Mouse (Mus musculus) heart, postnatal 0 days (tissue): ENCODE measurements around the gene Dcp1a.

Experiments
- CTCF ChIP-seq: IDR thresholded peaks from 2 replicates; pipeline ENCODE4 v1.5.1; 2016; ENCODE audit warnings: antibody characterized with exemption, control low read depth, low read depth
- EP300 ChIP-seq: IDR thresholded peaks from 2 replicates; pipeline ENCODE4 v1.6.1; 2016; ENCODE audit warnings: antibody characterized with exemption, low read depth

- no peak for TF ChIP-seq CTCF
- no peak for TF ChIP-seq EP300
These were observed 93.9 kb downstream of the Dcp1a start for GRCm38 (mm10) chr14:30573235-30573634.
